Mouse (Mus musculus): Measurements from ENCODE around the gene Rab7b. TPM values are rescaled to one million over a fixed set of nuclear protein-coding genes. Genes with fewer than 3 reads are reported as not detected.

Gene Rab7b
- polyA plus RNA-seq, 1 experiment: 6.9 TPM

- H3K27ac ChIP-seq (ENCODE audit: insufficient read depth, low read length): no peak overlapping the region
- H3K36me3 ChIP-seq (ENCODE audit: control insufficient read depth, insufficient read depth, low read length): no peaks in the 10 kb centered on the region
- TF ChIP-seq POLR2A (IDR thresholded peaks at IDR 0.05; ENCODE audit: low read depth, low read length) (no peak), CTCF (IDR thresholded peaks at IDR 0.05; ENCODE audit: extremely low read depth, insufficient read depth, insufficient read length, insufficient replicate concordance) (no peak)
- H3K27me3 ChIP-seq (ENCODE audit: control insufficient read depth, insufficient read depth, low read length): no peaks in the 10 kb centered on the region
- no peaks in the 10 kb centered on the region for H3K4me1 ChIP-seq (ENCODE audit: control insufficient read depth, insufficient read depth, insufficient read length)
- DNase-seq (ENCODE audit: low read depth in 1 of 2, low spot score in 2 of 2): no peak
- WGBS: 60% methylated on average over 13 of the region's 13 CpGs
- no peak overlapping the region for H3K4me3 ChIP-seq (ENCODE audit: extremely low read depth, insufficient read depth, insufficient read length)
Observed at GRCm38 (mm10) chr1:131733474-131734180, 45.1 kb downstream of the Rab7b start.

GRCm38 (mm10) chr1:131734657-131735273 lies 46.3 kb downstream of the Rab7b start:
- 84% methylated on average over 6 of the region's 6 CpGs for WGBS
- TF ChIP-seq CTCF (IDR thresholded peaks at IDR 0.05; ENCODE audit: extremely low read depth, insufficient read depth, insufficient read length, insufficient replicate concordance): no peak
- no peak for TF ChIP-seq POLR2A (IDR thresholded peaks at IDR 0.05; ENCODE audit: low read depth, low read length)
- Histone ChIP-seq H3K27ac (ENCODE audit: insufficient read depth, low read length) (no peak overlapping the region), H3K4me3 (ENCODE audit: extremely low read depth, insufficient read depth, insufficient read length) (no peak overlapping the region), H3K4me1 (ENCODE audit: control insufficient read depth, insufficient read depth, insufficient read length) (no peaks in the 10 kb centered on the region), H3K36me3 (ENCODE audit: control insufficient read depth, insufficient read depth, low read length) (no peaks in the 10 kb centered on the region), H3K27me3 (ENCODE audit: control insufficient read depth, insufficient read depth, low read length) (no peaks in the 10 kb centered on the region)
- DNase-seq (ENCODE audit: low read depth in 1 of 2, low spot score in 2 of 2): no peak

- no peaks in the 10 kb centered on the region for H3K4me1 ChIP-seq (ENCODE audit: control insufficient read depth, insufficient read depth, insufficient read length)
- TF ChIP-seq POLR2A (IDR thresholded peaks at IDR 0.05; ENCODE audit: low read depth, low read length): no peak
- TF ChIP-seq CTCF (IDR thresholded peaks at IDR 0.05; ENCODE audit: extremely low read depth, insufficient read depth, insufficient read length, insufficient replicate concordance): no peak
- H3K4me3 ChIP-seq (ENCODE audit: extremely low read depth, insufficient read depth, insufficient read length): no peak overlapping the region
- H3K27me3 ChIP-seq (ENCODE audit: control insufficient read depth, insufficient read depth, low read length): no peaks in the 10 kb centered on the region
- H3K27ac ChIP-seq (ENCODE audit: insufficient read depth, low read length): no peak overlapping the region
- 15% methylated on average over 9 of the region's 9 CpGs for WGBS
- no peak for DNase-seq (ENCODE audit: low read depth in 1 of 2, low spot score in 2 of 2)
- H3K36me3 ChIP-seq (ENCODE audit: control insufficient read depth, insufficient read depth, low read length): no peaks in the 10 kb centered on the region
Observed at GRCm38 (mm10) chr1:131736494-131736893, 48.0 kb downstream of the Rab7b start.

GRCm38 (mm10) chr1:131737269-131737668 lies 48.8 kb downstream of the Rab7b start:
- WGBS: 55% methylated on average over 5 of the region's 5 CpGs
- DNase-seq (ENCODE audit: low read depth in 1 of 2, low spot score in 2 of 2): peak in 1 of 2 experiments; percentile 6
- Histone ChIP-seq H3K36me3 (ENCODE audit: control insufficient read depth, insufficient read depth, low read length) (no peaks in the 10 kb centered on the region), H3K4me1 (ENCODE audit: control insufficient read depth, insufficient read depth, insufficient read length) (no peaks in the 10 kb centered on the region), H3K4me3 (ENCODE audit: extremely low read depth, insufficient read depth, insufficient read length) (no peak overlapping the region), H3K27me3 (ENCODE audit: control insufficient read depth, insufficient read depth, low read length) (no peaks in the 10 kb centered on the region), H3K27ac (ENCODE audit: insufficient read depth, low read length) (no peak overlapping the region)
- TF ChIP-seq CTCF (IDR thresholded peaks at IDR 0.05; ENCODE audit: extremely low read depth, insufficient read depth, insufficient read length, insufficient replicate concordance) (no peak), POLR2A (IDR thresholded peaks at IDR 0.05; ENCODE audit: low read depth, low read length) (no peak)

- no peak for DNase-seq (ENCODE audit: low read depth in 1 of 2, low spot score in 2 of 2)
- no peaks in the 10 kb centered on the region for H3K27me3 ChIP-seq (ENCODE audit: control insufficient read depth, insufficient read depth, low read length)
- H3K27ac ChIP-seq (ENCODE audit: insufficient read depth, low read length): no peak overlapping the region
- TF ChIP-seq CTCF (IDR thresholded peaks at IDR 0.05; ENCODE audit: extremely low read depth, insufficient read depth, insufficient read length, insufficient replicate concordance): no peak
- TF ChIP-seq POLR2A (IDR thresholded peaks at IDR 0.05; ENCODE audit: low read depth, low read length): no peak
- 17% methylated on average over 1 of the region's 1 CpGs for WGBS
- no peak overlapping the region for H3K4me3 ChIP-seq (ENCODE audit: extremely low read depth, insufficient read depth, insufficient read length)
- H3K4me1 ChIP-seq (ENCODE audit: control insufficient read depth, insufficient read depth, insufficient read length): no peaks in the 10 kb centered on the region
- no peaks in the 10 kb centered on the region for H3K36me3 ChIP-seq (ENCODE audit: control insufficient read depth, insufficient read depth, low read length)
Observed at GRCm38 (mm10) chr1:131738760-131739159, 50.3 kb downstream of the Rab7b start.

GRCm38 (mm10) chr1:131739481-131740160 lies 51.1 kb downstream of the Rab7b start:
- Histone ChIP-seq H3K4me1 (ENCODE audit: control insufficient read depth, insufficient read depth, insufficient read length) (no peaks in the 10 kb centered on the region), H3K36me3 (ENCODE audit: control insufficient read depth, insufficient read depth, low read length) (no peaks in the 10 kb centered on the region), H3K27me3 (ENCODE audit: control insufficient read depth, insufficient read depth, low read length) (no peaks in the 10 kb centered on the region), H3K27ac (ENCODE audit: insufficient read depth, low read length) (no peak overlapping the region), H3K4me3 (ENCODE audit: extremely low read depth, insufficient read depth, insufficient read length) (no peak overlapping the region)
- no peak for DNase-seq (ENCODE audit: low read depth in 1 of 2, low spot score in 2 of 2)
- WGBS: 95% methylated on average over 9 of the region's 9 CpGs
- TF ChIP-seq CTCF (IDR thresholded peaks at IDR 0.05; ENCODE audit: extremely low read depth, insufficient read depth, insufficient read length, insufficient replicate concordance): no peak
- TF ChIP-seq POLR2A (IDR thresholded peaks at IDR 0.05; ENCODE audit: low read depth, low read length): no peak
